Mouse (Mus musculus) midbrain, embryonic 14.5 days (tissue): ENCODE results near the gene Gm13030. TPM values are rescaled to one million over a fixed set of nuclear protein-coding genes. Genes with fewer than 3 reads are reported as not detected.

Source experiments
- ATAC-seq: fragments of 200-750 bp; cut with Nextera tagmentation; 2 replicates; pipeline ENCODE4 v1.8.0; 2017; ENCODE audit warnings: moderate number of reproducible peaks, moderate library complexity; ENCODE audit not compliant: low FRiP score, low TSS enrichment
- DNase-seq: peaks from one replicate; pipeline ENCODE4 v3.0.0-alpha.2; 2015
- H3K27ac ChIP-seq: fragments of 300-500 bp; sonication (generic); replicated peaks from 2 replicates; pipeline ENCODE4 v1.5.1; 2014; ENCODE audit warnings: mild to moderate bottlenecking, low read depth, low read length, moderate library complexity
- H3K27me3 ChIP-seq: fragments of 300-500 bp; sonication (generic); 2 replicates; pipeline ENCODE4 v1.6.1; 2014; ENCODE audit warnings: low read length, control low read depth, mixed read lengths; ENCODE audit not compliant: control insufficient read depth, insufficient read depth
- H3K36me3 ChIP-seq: fragments of 300-500 bp; sonication (generic); 2 replicates; pipeline ENCODE4 v1.6.1; 2014; ENCODE audit warnings: low read length, control low read depth; ENCODE audit not compliant: control insufficient read depth, insufficient read depth
- H3K4me1 ChIP-seq: fragments of 300-500 bp; sonication (generic); 2 replicates; pipeline ENCODE4 v1.6.1; 2014; ENCODE audit warnings: mild to moderate bottlenecking, antibody characterized with exemption, low read length, control low read depth; ENCODE audit not compliant: control insufficient read depth, insufficient read depth
- H3K4me2 ChIP-seq: fragments of 300-500 bp; sonication (generic); 2 replicates; pipeline ENCODE4 v1.6.1; 2014; ENCODE audit warnings: mild to moderate bottlenecking, low read length, moderate library complexity
- H3K4me3 ChIP-seq: fragments of 300-500 bp; sonication (generic); replicated peaks from 2 replicates; pipeline ENCODE4 v1.5.1; 2014; ENCODE audit warnings: low read depth, low read length
- H3K9ac ChIP-seq: fragments of 300-500 bp; sonication (generic); replicated peaks from 2 replicates; pipeline ENCODE4 v1.6.1; 2014; ENCODE audit warnings: mild to moderate bottlenecking, low read length, moderate library complexity
- H3K9me3 ChIP-seq: fragments of 300-500 bp; sonication (generic); 2 replicates; pipeline ENCODE4 v1.6.1; 2016; ENCODE audit warnings: low read length, control low read depth, mixed read lengths; ENCODE audit not compliant: control insufficient read depth
- WGBS: fragments of 180-500 bp; shearing (Covaris S2); extraction: QIAGEN DNeasy Blood & Tissue Kit; methylation state at CpG from one replicate; pipeline ENCODE4 v1.1.7; 2014; 5-methylcytosine and 5-hydroxymethylcytosine counted together
- polyA plus RNA-seq: library from polyadenylated mRNA; unstranded; fragments of >200 nt; fragmentation: Nextera tagmentation; extraction: Ambion mirVana; gene quantifications from 2 replicates; pipeline ENCODE4 v1.2.1, GENCODE M21; 2014

Gene Gm13030
- not detected in 2 replicates for polyA plus RNA-seq

DNA sequence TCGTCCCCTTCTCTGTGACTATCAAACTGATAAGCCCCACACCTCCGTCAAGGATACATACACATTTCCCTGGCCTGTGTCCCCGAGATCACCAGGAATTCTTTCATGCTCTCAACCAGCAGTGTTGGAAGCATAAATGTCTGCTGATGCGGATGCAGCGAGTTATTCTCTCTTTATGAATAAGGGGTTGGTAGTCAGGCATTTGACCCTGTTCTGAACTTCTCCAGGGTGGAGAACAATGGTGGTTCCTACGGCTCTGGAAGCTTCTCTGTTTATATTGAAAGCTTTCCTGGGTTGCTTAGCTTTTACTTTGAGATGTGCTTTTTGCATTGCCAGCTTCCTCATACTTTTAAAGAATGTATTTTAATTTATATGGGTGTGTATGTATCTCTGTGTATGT, at the start of gene Gm13030:
Gene Gm13030, minus strand, starts transcription at position 101 of the 400 bp plus-strand sequence.
- no peaks in the 10 kb centered on the region for H3K27me3 ChIP-seq
- H3K4me2 ChIP-seq = no peak within 1 kb of the TSS
- H3K4me1 ChIP-seq = no peaks in the 10 kb centered on the region
- no peak for DNase-seq
- no peak within 1 kb of the TSS for H3K27ac ChIP-seq
- ATAC-seq = no peak
- 89% methylated on average over 6 of the region's 6 CpGs for WGBS
- H3K4me3 ChIP-seq = no peak within 1 kb of the TSS
- H3K36me3 ChIP-seq = no peaks in the 10 kb centered on the region
- no peak within 1 kb of the TSS for H3K9ac ChIP-seq
- H3K9me3 ChIP-seq = no peaks in the 10 kb centered on the region; the same call in 1 of the 2 replicates

DNA sequence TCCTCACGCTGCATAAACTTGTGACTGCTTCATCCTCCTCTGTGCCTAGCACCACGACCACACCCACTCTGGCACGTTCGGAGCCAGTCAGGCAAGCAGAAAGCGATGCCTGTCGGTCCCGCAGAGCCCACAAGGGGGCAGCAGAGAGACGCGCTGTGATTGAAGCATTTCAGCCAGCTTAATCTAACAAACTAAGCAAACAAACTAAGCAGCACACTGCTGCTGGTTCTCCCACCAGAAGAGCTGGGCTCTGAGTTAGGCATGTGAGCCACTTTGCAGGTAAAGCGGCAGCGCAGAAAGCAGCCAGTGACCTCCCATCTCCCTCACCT, 48.3 kb upstream of the Gm13030 start:
- Histone ChIP-seq H3K4me2 (peak overlapping the region; percentile 53), H3K4me3 (peak overlapping the region; percentile 19; the same call in 1 of the 2 replicates), H3K27me3 (no peaks in the 10 kb centered on the region), H3K27ac (no peak overlapping the region), H3K4me1 (no peaks in the 10 kb centered on the region), H3K9ac (no peak overlapping the region), H3K9me3 (no peaks in the 10 kb centered on the region), H3K36me3 (no peaks in the 10 kb centered on the region)
- 2% methylated on average over 11 of the region's 11 CpGs for WGBS
- peak; percentile 53; the same call in 1 of the 2 replicates for ATAC-seq
- DNase-seq = peak; percentile 97

DNA sequence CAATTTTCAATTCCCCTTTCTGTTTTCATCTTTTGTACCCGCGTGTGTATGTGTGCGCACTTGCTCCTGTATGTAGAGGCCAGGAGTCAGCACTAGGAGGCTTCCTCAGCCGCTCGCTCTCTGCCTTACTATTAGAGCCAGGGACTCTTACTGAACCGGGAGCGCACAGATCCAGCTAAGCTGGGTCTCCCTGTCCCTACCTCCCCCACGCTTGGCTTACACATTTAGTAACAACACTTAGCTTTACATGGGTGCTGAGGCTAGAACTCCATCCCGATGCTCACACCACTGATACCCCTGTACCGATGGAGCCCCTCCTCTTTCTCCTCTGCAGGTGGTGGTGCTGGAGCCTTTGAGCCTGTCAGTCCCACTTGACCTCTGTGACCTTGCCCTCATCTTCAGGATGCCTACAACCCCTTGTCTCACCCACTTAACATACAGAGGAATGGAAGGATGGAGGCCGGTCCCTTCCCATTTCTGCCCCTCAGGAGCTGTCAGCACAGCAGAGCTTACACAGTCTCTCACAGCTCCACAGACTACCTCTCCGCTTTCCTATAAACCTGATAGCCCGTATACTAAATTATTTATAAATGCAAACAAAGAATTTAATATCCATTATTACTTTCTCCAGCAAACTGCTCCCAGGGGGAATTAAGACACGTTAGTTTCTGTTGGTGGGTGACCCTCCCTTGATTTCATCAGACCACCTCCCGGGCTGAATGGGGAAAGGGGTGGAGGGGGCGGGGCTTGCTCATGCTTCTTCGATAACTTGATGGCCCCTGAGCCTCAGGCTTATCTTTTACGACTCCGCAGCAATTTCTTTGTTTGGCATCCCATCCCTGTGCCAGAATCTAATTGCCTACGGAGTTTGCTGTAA, 47.7 kb upstream of the Gm13030 start:
- Histone ChIP-seq H3K9ac (0 out of 2 replicates have a peak overlapping the region, but pooled peaks have one; percentile 6), H3K4me3 (peak overlapping the region; percentile 19; the same call in 1 of the 2 replicates)

DNA sequence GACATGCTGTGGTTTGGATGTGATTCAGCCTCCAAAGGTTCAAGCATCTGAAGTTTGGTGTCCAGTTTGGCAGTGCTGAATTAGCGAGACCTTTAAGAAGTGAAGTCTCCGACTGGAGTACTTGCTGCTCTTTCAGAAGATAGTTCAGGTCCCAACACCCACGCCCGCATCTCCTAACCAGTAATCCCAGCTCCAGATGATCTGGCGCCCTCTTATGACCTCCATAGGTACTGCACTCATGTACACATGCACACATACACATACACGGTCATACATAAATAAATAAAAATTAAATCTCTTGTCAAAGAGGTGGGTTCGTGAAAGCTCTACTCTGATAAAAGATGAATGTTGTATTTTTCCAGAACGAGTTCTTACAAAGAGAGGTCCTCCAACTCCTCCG, 43.5 kb upstream of the Gm13030 start:
- no peak overlapping the region for H3K9ac ChIP-seq
- H3K27ac ChIP-seq = no peak overlapping the region
- no peaks in the 10 kb centered on the region for H3K36me3 ChIP-seq
- H3K4me2 ChIP-seq = no peak overlapping the region
- 87% methylated on average over 9 of the region's 9 CpGs for WGBS
- H3K4me1 ChIP-seq = peaks cover 9% of the 10 kb centered on the region
- no peaks in the 10 kb centered on the region for H3K9me3 ChIP-seq
- no peak overlapping the region for H3K4me3 ChIP-seq
- ATAC-seq (no peak), DNase-seq (no peak)
- H3K27me3 ChIP-seq = no peaks in the 10 kb centered on the region

More for the DNA sequence above, 47.7 kb upstream of the Gm13030 start:
- no peaks in the 10 kb centered on the region for H3K4me1 ChIP-seq
- H3K27me3 ChIP-seq = no peaks in the 10 kb centered on the region
- 33% methylated on average over 20 of the region's 20 CpGs for WGBS
- H3K9me3 ChIP-seq = no peaks in the 10 kb centered on the region
- H3K4me2 ChIP-seq = peak overlapping the region; percentile 53
- DNase-seq (peak; percentile 23), ATAC-seq (no peak)
- H3K27ac ChIP-seq = no peak overlapping the region
- no peaks in the 10 kb centered on the region for H3K36me3 ChIP-seq

DNA sequence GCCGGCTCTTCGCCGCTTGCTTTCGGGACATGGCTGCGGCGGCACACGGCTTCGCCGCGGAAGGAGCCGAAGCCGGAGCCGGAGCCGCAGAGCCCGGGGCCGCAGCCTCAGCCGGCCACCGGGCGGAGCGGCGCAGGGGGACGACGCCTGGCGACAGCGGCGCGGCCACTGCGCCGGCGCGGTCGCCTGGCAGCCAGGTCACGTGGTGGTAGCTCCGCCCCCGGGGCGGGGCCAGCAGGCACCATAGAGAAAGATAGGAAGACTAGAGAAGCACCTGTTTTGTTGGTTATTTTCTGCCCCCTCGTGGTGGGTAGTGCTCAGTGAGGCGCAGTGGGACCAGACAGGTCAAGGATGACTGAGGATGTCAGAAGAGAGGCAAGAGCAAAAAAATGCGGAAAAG, 40.0 kb upstream of the Gm13030 start, which contains the start of gene Otud3:
Gene Otud3, minus strand, starts transcription at position 149 of the 400 bp plus-strand sequence.
- Histone ChIP-seq H3K4me3 (peak within 1 kb of the TSS; percentile 94), H3K27me3 (no peaks in the 10 kb centered on the region), H3K9ac (peak within 1 kb of the TSS; percentile 82), H3K9me3 (no peaks in the 10 kb centered on the region), H3K27ac (peak within 1 kb of the TSS; percentile 67), H3K4me2 (peak within 1 kb of the TSS; percentile 97), H3K36me3 (peaks cover 8% of the 10 kb centered on the region; the same call in 1 of the 2 replicates), H3K4me1 (peaks cover 16% of the 10 kb centered on the region)
- peak; percentile 94 for ATAC-seq
- peak; percentile 98 for DNase-seq
- WGBS = under 1% methylated on average over 39 of the region's 39 CpGs

DNA sequence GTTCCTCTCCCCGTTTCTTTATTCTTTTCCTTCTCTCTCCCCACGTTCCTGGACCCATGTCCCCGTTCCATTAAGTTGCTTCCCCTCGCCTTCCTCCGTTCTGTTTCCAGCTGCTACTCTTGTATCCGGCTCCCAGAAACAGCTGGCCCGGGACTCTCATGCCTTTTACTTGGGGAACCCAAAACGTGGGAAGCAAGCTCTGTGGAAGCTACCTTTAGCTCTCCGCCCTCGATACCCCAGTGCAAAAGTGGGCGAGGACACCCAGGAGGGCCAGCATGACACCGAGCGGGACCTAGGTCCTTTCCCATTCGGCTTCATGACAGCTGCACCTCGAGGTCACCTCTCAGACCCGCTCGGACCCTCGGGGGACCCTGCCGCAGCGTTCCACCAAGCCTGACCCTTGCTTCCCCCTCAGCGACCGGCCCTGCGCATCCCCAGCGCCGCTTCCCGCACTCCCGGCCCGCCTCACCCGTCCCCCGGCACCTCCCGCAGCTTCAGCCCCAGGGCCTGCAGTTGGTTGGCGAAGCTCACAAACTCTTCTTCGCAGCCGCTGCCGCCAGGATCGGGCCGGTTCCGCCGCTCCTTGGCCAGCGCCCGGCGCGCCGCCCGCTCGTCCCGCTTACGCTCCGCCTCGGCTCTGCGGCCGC, 39.5 kb upstream of the Gm13030 start:
- DNase-seq = no peak
- H3K4me2 ChIP-seq = peak overlapping the region; percentile 97

DNA sequence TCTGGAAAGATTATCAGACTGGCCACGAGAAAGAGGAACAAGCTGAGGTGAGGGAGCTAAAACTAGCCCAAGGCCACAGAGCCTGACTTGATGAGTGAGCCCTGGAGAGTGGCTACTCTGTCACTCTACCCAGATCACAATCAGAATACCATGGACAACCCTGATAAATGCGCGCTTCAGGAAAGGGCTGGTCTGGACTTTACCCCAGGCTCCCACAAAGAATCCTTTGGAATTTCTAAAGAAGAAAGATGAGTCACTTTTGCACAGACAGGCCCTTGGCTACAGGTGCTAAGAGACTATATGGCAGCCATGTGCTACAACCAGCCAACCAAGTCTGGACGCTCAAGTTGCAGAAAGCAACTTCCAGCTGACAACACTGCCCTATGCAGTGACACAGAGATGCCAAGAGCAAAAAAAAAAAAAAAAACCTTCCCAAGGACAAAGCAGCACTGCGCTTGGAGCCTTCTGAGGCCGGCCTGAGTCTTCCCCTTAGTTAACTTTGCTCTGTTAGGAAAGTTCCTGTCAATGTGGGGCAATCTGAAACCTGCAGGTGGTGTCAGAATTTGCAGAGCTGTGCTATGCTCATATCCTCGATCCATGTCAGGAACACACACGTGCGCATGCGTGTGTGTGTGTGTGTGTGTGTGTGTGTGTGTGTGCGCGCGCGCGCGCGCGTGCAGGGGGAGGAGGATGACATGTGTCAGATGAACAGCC, 32.0 kb upstream of the Gm13030 start:
- 96% methylated on average over 18 of the region's 18 CpGs for WGBS
- ATAC-seq (no peak), DNase-seq (no peak)
- no peak overlapping the region for H3K9ac ChIP-seq
- no peaks in the 10 kb centered on the region for H3K27me3 ChIP-seq
- 0 out of 2 replicates have a peak, but pooled peaks cover 4% of the 10 kb centered on the region for H3K4me1 ChIP-seq
- peaks cover 79% of the 10 kb centered on the region for H3K36me3 ChIP-seq
- no peak overlapping the region for H3K4me3 ChIP-seq
- no peak overlapping the region for H3K27ac ChIP-seq
- no peak overlapping the region for H3K4me2 ChIP-seq
- H3K9me3 ChIP-seq = no peaks in the 10 kb centered on the region

More for the DNA sequence above, 39.5 kb upstream of the Gm13030 start:
- Histone ChIP-seq H3K4me1 (peaks cover 16% of the 10 kb centered on the region), H3K27ac (peak overlapping the region; percentile 67), H3K4me3 (peak overlapping the region; percentile 94), H3K9me3 (no peaks in the 10 kb centered on the region), H3K36me3 (peaks cover 10% of the 10 kb centered on the region; the same call in 1 of the 2 replicates), H3K27me3 (no peaks in the 10 kb centered on the region), H3K9ac (peak overlapping the region; percentile 82)
- under 1% methylated on average over 52 of the region's 52 CpGs for WGBS
- no peak; the same call in none of the 2 replicates for ATAC-seq

DNA sequence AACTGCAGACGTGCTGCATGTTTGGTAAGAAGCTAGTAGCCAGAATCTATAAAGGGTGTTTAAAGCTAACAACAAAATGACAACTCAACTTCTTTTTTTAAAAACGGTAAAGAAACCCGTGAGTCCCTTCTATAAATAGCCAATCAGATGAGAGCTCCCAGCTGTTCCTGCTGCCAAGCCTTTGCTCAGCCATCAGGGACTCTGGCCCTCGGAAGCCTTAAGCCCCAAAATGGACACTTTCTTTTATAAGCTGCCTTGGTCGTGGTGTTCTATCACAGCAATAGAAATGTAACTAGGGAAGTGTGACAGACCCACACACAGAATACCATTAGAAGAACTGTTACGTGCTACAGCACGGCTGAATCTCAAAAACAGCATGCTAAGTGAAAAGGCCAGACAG, 25.6 kb upstream of the Gm13030 start:
- no peak overlapping the region for H3K27ac ChIP-seq
- H3K4me2 ChIP-seq = no peak overlapping the region
- H3K9me3 ChIP-seq = no peaks in the 10 kb centered on the region
- H3K27me3 ChIP-seq = no peaks in the 10 kb centered on the region
- no peak overlapping the region for H3K4me3 ChIP-seq
- WGBS = 77% methylated on average over 7 of the region's 7 CpGs
- H3K4me1 ChIP-seq = no peaks in the 10 kb centered on the region
- DNase-seq = no peak
- H3K9ac ChIP-seq = no peak overlapping the region
- no peak for ATAC-seq
- H3K36me3 ChIP-seq = peaks cover 89% of the 10 kb centered on the region
